Mouse (Mus musculus) forebrain, embryonic 14.5 days (tissue): ENCODE data around the gene Slc33a1. TPM values are rescaled to one million over a fixed set of nuclear protein-coding genes. Genes with fewer than 3 reads are reported as not detected.

Source experiments
- ATAC-seq: fragments of 200-750 bp; cut with Nextera tagmentation; 2 replicates; pipeline ENCODE4 v1.8.0; 2017; ENCODE audit warnings: mild to moderate bottlenecking, moderate library complexity
- DNase-seq: peaks from one replicate; pipeline ENCODE4 v3.0.0-alpha.2; 2015; ENCODE audit warnings: low spot score
- H3K27ac ChIP-seq: fragments of 300-500 bp; sonication (generic); 2 replicates; pipeline ENCODE4 v1.5.1; 2014; ENCODE audit warnings: low read depth, mild to moderate bottlenecking, control low read depth, low read length, moderate library complexity
- H3K27me3 ChIP-seq: fragments of 300-500 bp; sonication (generic); replicated peaks from 2 replicates; pipeline ENCODE4 v1.6.1; 2014; ENCODE audit warnings: low read length, control low read depth, mixed read lengths; ENCODE audit not compliant: control insufficient read depth, insufficient read depth
- H3K36me3 ChIP-seq: fragments of 300-500 bp; sonication (generic); 2 replicates; pipeline ENCODE4 v1.6.1; 2014; ENCODE audit warnings: low read length, control low read depth; ENCODE audit not compliant: control insufficient read depth, insufficient read depth
- H3K4me1 ChIP-seq: fragments of 300-500 bp; sonication (generic); 2 replicates; pipeline ENCODE4 v1.6.1; 2014; ENCODE audit warnings: antibody characterized with exemption, low read length, control low read depth; ENCODE audit not compliant: control insufficient read depth, insufficient read depth
- H3K4me2 ChIP-seq: fragments of 300-500 bp; sonication (generic); 2 replicates; pipeline ENCODE4 v1.6.1; 2014; ENCODE audit warnings: mild to moderate bottlenecking, control low read depth, low read length
- H3K4me3 ChIP-seq: fragments of 300-500 bp; sonication (generic); 2 replicates; pipeline ENCODE4 v1.5.1; 2014; ENCODE audit warnings: low read depth, low read length, control low read depth
- H3K9ac ChIP-seq: fragments of 300-500 bp; sonication (generic); 2 replicates; pipeline ENCODE4 v1.6.1; 2014; ENCODE audit warnings: mild to moderate bottlenecking, low read length, control low read depth, moderate library complexity
- H3K9me3 ChIP-seq: fragments of 300-500 bp; sonication (generic); replicated peaks from 2 replicates; pipeline ENCODE4 v1.6.1; 2016; ENCODE audit warnings: low read length, control low read depth, mixed read lengths; ENCODE audit not compliant: control insufficient read depth
- WGBS: fragments of 180-500 bp; shearing (Covaris S2); extraction: QIAGEN DNeasy Blood & Tissue Kit; methylation state at CpG from one replicate; pipeline ENCODE4 v1.1.7; 2014; 5-methylcytosine and 5-hydroxymethylcytosine counted together
- polyA plus RNA-seq: library from polyadenylated mRNA; unstranded; fragments of >200 nt; fragmentation: Nextera tagmentation; extraction: Ambion mirVana; gene quantifications from 2 replicates; pipeline ENCODE4 v1.2.1, GENCODE M21; 2014

Slc33a1 gene
- polyA plus RNA-seq, 1 experiment from 2014 or later = 21.0 TPM

DNA sequence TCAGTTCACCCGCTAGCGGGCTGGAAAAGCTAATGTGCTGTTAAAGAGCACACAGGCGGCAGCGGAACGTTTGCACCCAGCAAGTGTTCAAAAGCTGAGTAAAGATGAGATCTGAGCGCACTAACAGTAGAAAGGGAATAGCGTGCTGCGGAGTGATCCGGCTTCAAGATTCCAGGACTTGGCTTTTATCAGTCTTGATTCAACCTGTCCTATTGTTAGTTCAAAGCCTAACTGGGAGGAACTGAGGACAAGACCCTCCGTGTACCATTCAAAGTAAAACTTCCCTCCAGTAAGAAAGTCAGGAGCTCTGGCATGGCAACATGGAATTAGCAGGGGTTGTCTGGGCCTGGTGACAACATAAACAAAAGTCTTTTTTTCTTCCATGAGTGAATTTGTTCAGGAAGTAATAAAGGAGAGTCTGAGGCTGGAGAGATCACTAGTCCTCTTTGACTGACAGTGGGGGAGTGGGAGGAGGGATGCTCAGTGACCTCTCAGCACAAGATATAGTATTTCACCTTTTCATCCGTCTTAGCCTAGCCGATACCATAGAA is 64.5 kb downstream of the Slc33a1 start:
- Histone ChIP-seq H3K4me1 (peaks cover 13% of the 10 kb centered on the region; the same call in 1 of the 2 replicates), H3K4me3 (peak overlapping the region; percentile 69), H3K9me3 (no peaks in the 10 kb centered on the region), H3K27me3 (no peaks in the 10 kb centered on the region), H3K9ac (no peak overlapping the region; the same call in 1 of the 2 replicates), H3K4me2 (peak overlapping the region; percentile 87), H3K36me3 (no peaks in the 10 kb centered on the region), H3K27ac (peak overlapping the region; percentile 89; the same call in 1 of the 2 replicates)
- ATAC-seq (peak; percentile 30), DNase-seq (peak; percentile 73)
- WGBS = 0% methylated on average over 12 of the region's 12 CpGs

DNA sequence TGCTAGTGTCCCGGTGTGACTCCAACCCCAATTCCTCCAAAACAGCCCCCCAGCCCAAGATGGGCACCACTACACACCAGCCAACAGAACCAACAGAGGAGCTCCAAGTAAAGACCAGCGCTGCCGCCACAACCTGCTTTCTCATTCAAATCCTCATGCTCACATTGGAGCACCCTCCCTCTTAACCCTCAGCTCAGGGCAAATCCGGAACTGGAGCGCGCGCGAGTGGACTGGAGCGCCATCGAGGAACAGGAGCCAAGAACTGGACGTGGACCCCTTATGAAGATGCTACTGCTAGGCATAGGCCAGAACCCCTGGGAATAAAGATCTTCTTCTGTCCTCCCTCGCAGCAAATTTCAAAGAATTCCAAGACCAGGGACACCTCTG is 65.3 kb downstream of the Slc33a1 start, which contains the start of gene Plch1:
Gene Plch1, minus strand, starts transcription at position 164 of the 387 bp plus-strand sequence.
- peak within 1 kb of the TSS; percentile 79 for H3K9ac ChIP-seq
- under 1% methylated on average over 12 of the region's 12 CpGs for WGBS
- no peaks in the 10 kb centered on the region for H3K9me3 ChIP-seq
- H3K27ac ChIP-seq = peak within 1 kb of the TSS; percentile 89
- peak within 1 kb of the TSS; percentile 69 for H3K4me3 ChIP-seq
- DNase-seq (peak; percentile 89), ATAC-seq (peak; percentile 82)
- peak within 1 kb of the TSS; percentile 87 for H3K4me2 ChIP-seq
- H3K27me3 ChIP-seq = no peaks in the 10 kb centered on the region
- no peaks in the 10 kb centered on the region for H3K36me3 ChIP-seq
- H3K4me1 ChIP-seq = peaks cover 13% of the 10 kb centered on the region; the same call in 1 of the 2 replicates

DNA sequence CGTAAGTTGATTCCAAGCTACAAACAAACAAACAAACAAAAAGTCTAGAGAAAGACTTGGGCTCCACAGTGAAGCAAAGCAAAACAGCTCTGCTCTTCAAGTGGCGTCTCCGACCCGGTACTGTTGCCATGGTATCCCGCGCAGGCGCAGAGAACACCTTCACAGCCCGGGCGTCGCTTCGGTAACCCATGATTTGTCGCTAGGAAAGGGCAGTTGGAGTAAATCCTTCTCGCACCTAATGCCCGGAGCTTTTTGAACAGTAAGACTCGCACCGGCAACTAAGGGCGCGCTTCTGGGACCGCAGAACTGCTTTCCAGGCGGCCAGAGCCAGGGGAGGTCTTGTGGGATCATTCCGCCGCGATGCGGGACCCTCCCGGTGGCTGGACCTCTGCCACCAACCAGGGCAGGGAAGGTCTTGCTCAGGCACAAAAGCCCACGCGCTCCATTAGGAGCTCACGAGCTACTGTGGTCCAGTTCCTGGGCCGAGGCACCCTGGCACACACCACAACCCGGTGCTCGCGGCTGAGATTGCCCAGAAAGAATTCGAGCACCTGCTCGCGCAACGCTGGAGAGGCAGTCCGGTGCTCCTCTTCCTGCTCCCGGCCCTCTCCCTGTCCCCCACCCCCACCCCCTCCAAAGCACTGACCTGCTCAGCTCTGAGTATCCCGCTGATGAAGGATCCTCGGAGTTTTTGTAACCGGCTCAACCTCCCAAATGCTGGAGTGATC is 65.8 kb downstream of the Slc33a1 start:
- WGBS = under 1% methylated on average over 41 of the region's 41 CpGs
- Histone ChIP-seq H3K4me2 (peak overlapping the region; percentile 87), H3K36me3 (no peaks in the 10 kb centered on the region), H3K9ac (peak overlapping the region; percentile 79), H3K9me3 (no peaks in the 10 kb centered on the region), H3K27me3 (no peaks in the 10 kb centered on the region), H3K4me1 (peaks cover 13% of the 10 kb centered on the region; the same call in 1 of the 2 replicates), H3K4me3 (peak overlapping the region; percentile 69), H3K27ac (peak overlapping the region; percentile 89)
- peak; percentile 96 for DNase-seq
- ATAC-seq = peak; percentile 89

DNA sequence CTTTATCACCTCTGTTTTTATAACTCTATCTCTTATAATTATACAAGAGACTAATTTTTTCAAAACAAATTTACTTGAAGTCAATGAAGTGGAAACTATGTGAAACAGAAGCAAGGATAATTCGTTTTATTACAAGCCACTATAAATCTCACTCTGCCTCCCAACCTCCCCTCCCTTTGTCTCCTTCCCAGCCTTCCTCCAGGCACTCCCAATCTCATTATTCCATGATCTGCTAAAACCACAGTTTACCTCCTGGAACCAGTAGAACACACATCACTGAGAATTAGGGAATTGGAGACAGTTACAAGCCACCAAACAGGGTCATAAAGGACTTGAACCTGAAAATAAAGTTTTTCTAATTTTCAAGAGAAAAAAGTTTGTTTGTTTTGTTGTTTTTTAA is 67.4 kb downstream of the Slc33a1 start:
- WGBS = 2% methylated on average over 1 of the region's 1 CpGs
- DNase-seq = no peak
- no peak overlapping the region for H3K27ac ChIP-seq
- H3K4me3 ChIP-seq = peak overlapping the region; percentile 69
- peak overlapping the region; percentile 79; the same call in 1 of the 2 replicates for H3K9ac ChIP-seq
- no peaks in the 10 kb centered on the region for H3K9me3 ChIP-seq
- H3K36me3 ChIP-seq = no peaks in the 10 kb centered on the region
- H3K4me1 ChIP-seq = peaks cover 13% of the 10 kb centered on the region; the same call in 1 of the 2 replicates
- no peaks in the 10 kb centered on the region for H3K27me3 ChIP-seq
- no peak for ATAC-seq
- H3K4me2 ChIP-seq = peak overlapping the region; percentile 87

DNA sequence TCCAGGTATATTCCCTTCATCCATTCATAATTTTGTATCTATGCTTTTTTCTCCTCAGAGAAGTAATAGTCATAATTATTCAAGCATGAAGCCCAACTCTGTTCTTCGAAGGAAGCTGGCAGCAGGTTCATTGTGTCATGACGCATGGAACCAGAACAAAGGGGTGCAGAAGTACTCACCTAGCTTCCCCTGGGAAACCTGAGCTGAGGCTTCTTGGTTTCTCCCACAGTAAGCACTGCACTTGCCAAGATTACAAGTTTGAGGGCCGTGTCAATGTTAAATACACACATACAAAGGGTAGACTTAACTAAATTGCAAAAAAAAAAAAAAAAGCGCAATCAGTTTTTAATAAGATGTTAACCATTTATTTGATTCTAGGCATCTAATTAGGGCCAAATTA is 68.3 kb downstream of the Slc33a1 start:
- Histone ChIP-seq H3K9ac (no peak overlapping the region), H3K36me3 (no peaks in the 10 kb centered on the region), H3K27ac (no peak overlapping the region), H3K27me3 (no peaks in the 10 kb centered on the region), H3K4me1 (peaks cover 13% of the 10 kb centered on the region; the same call in 1 of the 2 replicates), H3K9me3 (no peaks in the 10 kb centered on the region), H3K4me2 (no peak overlapping the region), H3K4me3 (no peak overlapping the region)
- WGBS = 31% methylated on average over 4 of the region's 4 CpGs
- ATAC-seq = no peak
- DNase-seq = no peak

DNA sequence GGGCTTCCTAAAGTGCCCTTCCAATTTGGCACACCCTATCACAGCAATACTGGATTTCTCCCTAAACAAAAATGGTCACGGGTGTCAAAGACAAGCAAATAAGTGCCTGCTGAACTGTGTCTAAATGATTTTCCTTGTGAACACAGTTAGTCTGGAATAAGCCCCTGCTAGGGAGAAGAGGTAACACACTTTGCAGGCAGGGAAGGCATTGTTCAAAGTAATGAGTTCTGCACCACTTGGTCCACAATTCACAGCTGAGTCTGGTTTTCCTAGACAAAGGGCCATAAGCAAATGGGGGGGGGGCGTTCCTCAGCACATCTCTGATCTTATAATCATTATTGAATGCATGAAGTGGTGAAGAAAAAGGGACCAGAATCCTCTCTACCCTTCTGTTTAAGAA is 68.8 kb downstream of the Slc33a1 start:
- 6% methylated on average over 2 of the region's 2 CpGs for WGBS
- no peaks in the 10 kb centered on the region for H3K27me3 ChIP-seq
- no peak overlapping the region for H3K4me3 ChIP-seq
- H3K4me1 ChIP-seq = peaks cover 13% of the 10 kb centered on the region; the same call in 1 of the 2 replicates
- no peaks in the 10 kb centered on the region for H3K36me3 ChIP-seq
- no peak for ATAC-seq
- H3K4me2 ChIP-seq = no peak overlapping the region
- H3K27ac ChIP-seq = no peak overlapping the region
- H3K9ac ChIP-seq = no peak overlapping the region
- no peak for DNase-seq
- no peaks in the 10 kb centered on the region for H3K9me3 ChIP-seq

DNA sequence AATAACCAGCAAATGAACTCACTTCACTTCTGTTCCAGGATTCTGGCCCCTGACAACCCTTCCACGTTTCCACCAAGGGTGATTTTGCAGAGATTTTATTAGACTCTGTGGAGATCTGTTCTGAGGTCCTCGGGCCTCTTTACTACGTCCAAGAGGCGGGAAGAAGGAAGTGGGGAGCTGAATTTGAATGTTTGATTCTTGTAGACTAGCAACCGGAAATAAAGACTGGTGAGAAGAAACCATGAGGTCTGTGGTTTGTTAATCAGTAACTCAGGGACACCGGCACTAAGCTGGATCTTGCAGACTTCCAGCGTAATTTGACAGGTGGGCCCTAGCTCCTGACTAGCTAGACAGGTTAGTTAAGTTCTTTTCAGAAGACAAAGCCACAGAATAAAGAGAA is 70.9 kb downstream of the Slc33a1 start:
- H3K27me3 ChIP-seq = no peaks in the 10 kb centered on the region
- DNase-seq (no peak), ATAC-seq (no peak)
- H3K9me3 ChIP-seq = no peaks in the 10 kb centered on the region
- peaks cover 9% of the 10 kb centered on the region; the same call in 1 of the 2 replicates for H3K4me1 ChIP-seq
- H3K27ac ChIP-seq = no peak overlapping the region
- H3K4me2 ChIP-seq = no peak overlapping the region
- WGBS = 70% methylated on average over 7 of the region's 7 CpGs
- H3K36me3 ChIP-seq = no peaks in the 10 kb centered on the region
- H3K4me3 ChIP-seq = no peak overlapping the region
- no peak overlapping the region for H3K9ac ChIP-seq

DNA sequence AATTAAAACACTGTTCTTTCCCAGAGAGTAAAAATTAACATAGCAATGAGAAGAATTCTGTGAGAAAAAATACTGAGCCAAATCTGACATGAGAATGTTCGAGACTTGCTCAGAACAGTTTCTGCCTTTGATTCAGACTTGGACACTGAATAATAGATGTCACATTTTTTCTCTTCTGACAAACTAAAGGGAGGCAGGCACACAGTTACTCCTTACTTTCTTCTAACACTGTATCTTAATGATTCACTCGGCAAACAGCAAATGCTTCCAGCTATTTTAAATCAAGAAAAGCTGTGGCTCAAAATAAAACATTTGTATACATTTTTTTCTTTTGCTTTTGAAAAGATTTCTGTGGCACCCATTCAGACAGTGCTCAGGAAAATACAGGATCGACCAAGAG is 72.4 kb downstream of the Slc33a1 start:
- no peak for ATAC-seq
- Histone ChIP-seq H3K36me3 (no peaks in the 10 kb centered on the region), H3K4me3 (no peak overlapping the region), H3K27me3 (no peaks in the 10 kb centered on the region), H3K9ac (no peak overlapping the region), H3K4me2 (no peak overlapping the region), H3K4me1 (peaks cover 5% of the 10 kb centered on the region; the same call in 1 of the 2 replicates), H3K27ac (no peak overlapping the region), H3K9me3 (no peaks in the 10 kb centered on the region)
- no peak for DNase-seq
- WGBS = 51% methylated on average over 3 of the region's 3 CpGs
